Mouse (Mus musculus): ENCODE results near the gene Pagr1b. TPM values are rescaled to one million over a fixed set of nuclear protein-coding genes. Genes with fewer than 3 reads are reported as not detected.

The Pagr1b gene
- polyA plus RNA-seq, 1 experiment, result not detected

- TF ChIP-seq CTCF (IDR thresholded peaks at IDR 0.05; ENCODE audit: control insufficient read depth, insufficient read depth, low read length), result no peak
- TF ChIP-seq POLR2A (IDR thresholded peaks at IDR 0.05; ENCODE audit: borderline replicate concordance, control insufficient read depth, low read depth, low read length), result no peak
- 83% methylated on average over 2 of the region's 2 CpGs for WGBS
- H3K4me3 ChIP-seq (replicated peaks; ENCODE audit: control insufficient read depth, low read depth, low read length), result no peak overlapping the region
- no peak overlapping the region for H3K27ac ChIP-seq (ENCODE audit: control insufficient read depth, insufficient read depth, low read depth, low read length, poor library complexity)
- H3K4me1 ChIP-seq (ENCODE audit: control insufficient read depth, insufficient read depth, low read length), result peaks cover 10% of the 10 kb centered on the region
Measured at GRCm38 (mm10) chr7:127011717-127012116, 4.6 kb downstream of the Pagr1b start.

GRCm38 (mm10) chr7:127011051-127011450, 5.2 kb downstream of the Pagr1b start:
- H3K27ac ChIP-seq (ENCODE audit: control insufficient read depth, insufficient read depth, low read depth, low read length, poor library complexity), result no peak overlapping the region; the same call in 1 of the 2 replicates
- TF ChIP-seq POLR2A (IDR thresholded peaks at IDR 0.05; ENCODE audit: borderline replicate concordance, control insufficient read depth, low read depth, low read length) (no peak), CTCF (IDR thresholded peaks at IDR 0.05; ENCODE audit: control insufficient read depth, insufficient read depth, low read length) (no peak)
- WGBS, result 72% methylated on average over 2 of the region's 2 CpGs
- no peak overlapping the region for H3K4me3 ChIP-seq (replicated peaks; ENCODE audit: control insufficient read depth, low read depth, low read length)
- H3K4me1 ChIP-seq (ENCODE audit: control insufficient read depth, insufficient read depth, low read length), result peaks cover 10% of the 10 kb centered on the region

- 66% methylated on average over 17 of the region's 17 CpGs for WGBS
- Histone ChIP-seq H3K4me1 (ENCODE audit: control insufficient read depth, insufficient read depth, low read length) (peaks cover 6% of the 10 kb centered on the region), H3K27ac (ENCODE audit: control insufficient read depth, insufficient read depth, low read depth, low read length, poor library complexity) (peak overlapping the region; percentile 93), H3K4me3 (replicated peaks; ENCODE audit: control insufficient read depth, low read depth, low read length) (no peak overlapping the region)
- TF ChIP-seq CTCF (IDR thresholded peaks at IDR 0.05; ENCODE audit: control insufficient read depth, insufficient read depth, low read length) (no peak), POLR2A (IDR thresholded peaks at IDR 0.05; ENCODE audit: borderline replicate concordance, control insufficient read depth, low read depth, low read length) (peak; percentile 22; the same call in 1 of the 2 replicates)
Measured at GRCm38 (mm10) chr7:127009307-127010085, 6.8 kb downstream of the Pagr1b start.

DNA sequence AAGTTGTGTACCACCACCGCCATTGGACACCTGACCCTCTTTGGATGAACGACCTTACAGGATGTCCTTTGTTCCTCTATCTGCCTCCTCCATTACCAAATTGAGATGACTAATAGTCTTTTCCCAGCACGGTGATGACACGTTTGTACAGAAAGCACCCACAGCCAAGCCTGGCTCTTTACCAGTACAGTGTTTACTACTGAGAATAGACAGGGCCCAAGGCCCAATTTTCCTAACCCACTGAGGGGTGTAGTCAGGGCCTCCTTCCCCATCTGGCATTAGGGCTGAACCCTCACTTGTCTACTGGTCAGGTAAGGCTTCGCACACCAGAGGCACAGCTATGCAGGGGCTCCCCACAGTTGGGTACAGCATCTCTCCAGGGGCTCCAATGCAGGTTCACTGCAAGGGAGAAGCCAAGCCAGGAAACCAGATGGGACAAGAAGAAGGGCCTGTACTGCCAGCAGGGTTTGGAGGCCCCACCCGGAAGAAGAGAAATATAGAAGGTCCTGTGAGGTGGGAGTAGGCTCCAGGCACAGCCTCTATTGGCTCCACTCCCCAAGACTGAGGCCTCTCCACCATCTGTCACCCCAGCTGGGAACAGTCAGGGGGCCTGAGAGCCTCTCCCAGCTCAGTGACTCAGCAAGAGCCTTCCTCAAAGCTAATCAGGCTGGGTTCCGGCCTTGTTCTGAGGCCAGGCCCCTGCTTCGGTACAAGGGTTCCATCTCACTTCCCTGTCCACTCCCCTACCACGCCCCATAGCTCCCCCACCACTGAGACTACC, 7.9 kb downstream of the Pagr1b start:
- H3K4me3 ChIP-seq (replicated peaks; ENCODE audit: control insufficient read depth, low read depth, low read length), result no peak overlapping the region
- no peak for TF ChIP-seq CTCF (IDR thresholded peaks at IDR 0.05; ENCODE audit: control insufficient read depth, insufficient read depth, low read length)
- TF ChIP-seq POLR2A (IDR thresholded peaks at IDR 0.05; ENCODE audit: borderline replicate concordance, control insufficient read depth, low read depth, low read length), result no peak
- peaks cover 6% of the 10 kb centered on the region for H3K4me1 ChIP-seq (ENCODE audit: control insufficient read depth, insufficient read depth, low read length)

GRCm38 (mm10) chr7:127007313-127008024, 8.8 kb downstream of the Pagr1b start:
- WGBS, result 80% methylated on average over 6 of the region's 6 CpGs

More for the DNA sequence above, 7.9 kb downstream of the Pagr1b start:
- WGBS, result 22% methylated on average over 9 of the region's 9 CpGs
- H3K27ac ChIP-seq (ENCODE audit: control insufficient read depth, insufficient read depth, low read depth, low read length, poor library complexity), result peak overlapping the region; percentile 93

GRCm38 (mm10) chr7:127004122-127004875, 12.0 kb downstream of the Pagr1b start:
- H3K4me3 ChIP-seq (replicated peaks; ENCODE audit: control insufficient read depth, low read depth, low read length), result no peak overlapping the region
- WGBS, result 81% methylated on average over 4 of the region's 4 CpGs
- H3K4me1 ChIP-seq (ENCODE audit: control insufficient read depth, insufficient read depth, low read length), result peaks cover 6% of the 10 kb centered on the region
- no peak overlapping the region for H3K27ac ChIP-seq (ENCODE audit: control insufficient read depth, insufficient read depth, low read depth, low read length, poor library complexity)
- TF ChIP-seq CTCF (IDR thresholded peaks at IDR 0.05; ENCODE audit: control insufficient read depth, insufficient read depth, low read length) (no peak), POLR2A (IDR thresholded peaks at IDR 0.05; ENCODE audit: borderline replicate concordance, control insufficient read depth, low read depth, low read length) (no peak)

More at GRCm38 (mm10) chr7:127007313-127008024, 8.8 kb downstream of the Pagr1b start:
- no peak overlapping the region for H3K4me3 ChIP-seq (replicated peaks; ENCODE audit: control insufficient read depth, low read depth, low read length)
- no peak for TF ChIP-seq CTCF (IDR thresholded peaks at IDR 0.05; ENCODE audit: control insufficient read depth, insufficient read depth, low read length)
- no peak for TF ChIP-seq POLR2A (IDR thresholded peaks at IDR 0.05; ENCODE audit: borderline replicate concordance, control insufficient read depth, low read depth, low read length)
- peaks cover 6% of the 10 kb centered on the region for H3K4me1 ChIP-seq (ENCODE audit: control insufficient read depth, insufficient read depth, low read length)
- no peak overlapping the region for H3K27ac ChIP-seq (ENCODE audit: control insufficient read depth, insufficient read depth, low read depth, low read length, poor library complexity)

DNA sequence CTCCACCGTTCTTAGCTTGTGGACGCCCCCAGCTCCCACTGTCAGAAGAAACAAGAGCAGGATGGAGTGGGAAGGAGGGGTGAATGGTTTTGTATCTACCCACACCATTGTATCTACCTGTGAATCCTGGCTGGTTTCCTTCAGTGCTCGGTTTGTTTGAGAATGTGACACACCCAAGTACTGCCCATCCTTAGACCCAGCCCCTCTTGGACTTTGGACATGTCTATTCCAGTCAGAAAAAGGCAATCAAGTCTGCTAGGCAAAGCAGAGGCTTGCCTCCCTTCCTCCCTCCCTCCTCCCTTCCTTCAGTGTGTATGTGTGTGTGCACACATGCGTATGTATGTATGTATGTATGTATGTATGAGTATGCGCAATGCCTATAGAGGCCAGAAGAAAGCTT, 12.7 kb downstream of the Pagr1b start:
- peaks cover 6% of the 10 kb centered on the region for H3K4me1 ChIP-seq (ENCODE audit: control insufficient read depth, insufficient read depth, low read length)
- 86% methylated on average over 5 of the region's 5 CpGs for WGBS
- TF ChIP-seq POLR2A (IDR thresholded peaks at IDR 0.05; ENCODE audit: borderline replicate concordance, control insufficient read depth, low read depth, low read length) (no peak), CTCF (IDR thresholded peaks at IDR 0.05; ENCODE audit: control insufficient read depth, insufficient read depth, low read length) (no peak)

More for the DNA sequence above, 12.7 kb downstream of the Pagr1b start:
- no peak overlapping the region for H3K27ac ChIP-seq (ENCODE audit: control insufficient read depth, insufficient read depth, low read depth, low read length, poor library complexity)
- no peak overlapping the region for H3K4me3 ChIP-seq (replicated peaks; ENCODE audit: control insufficient read depth, low read depth, low read length)

Measured in bone marrow, adult 2 months (tissue).